Mouse (Mus musculus) naive thymus-derived CD4-positive, alpha-beta T cell, adult 2 months (primary cell): ENCODE results near the gene Slc7a10.
"Not testable (repeated sequence)": the region's sequence is repeated elsewhere in the genome, so short reads cannot be mapped to it uniquely, and the experiment has no call there.

Experiments
- DNase-seq: peaks from one replicate; pipeline ENCODE4 v3.0.0-alpha.2; 2011; ENCODE audit warnings: low read depth

Gene Slc7a10

GRCm38 (mm10) chr7:35175533-35175932 lies 10.7 kb upstream of the Slc7a10 start:
- DNase-seq: no peak

- DNase-seq: peak; percentile 12
Observed at GRCm38 (mm10) chr7:35176412-35177381, 9.5 kb upstream of the Slc7a10 start.

GRCm38 (mm10) chr7:35184833-35185724 lies 1.1 kb upstream of the Slc7a10 start:
- no peak for DNase-seq

- DNase-seq: no peak
Observed at GRCm38 (mm10) chr7:35189699-35190098, 3.5 kb downstream of the Slc7a10 start.

- DNase-seq: no peak
Observed at GRCm38 (mm10) chr7:35191276-35191675, 5.1 kb downstream of the Slc7a10 start.

- DNase-seq: no peak
Observed at GRCm38 (mm10) chr7:35197022-35197421, 10.8 kb downstream of the Slc7a10 start.

GRCm38 (mm10) chr7:35198981-35199754 lies 13.0 kb downstream of the Slc7a10 start:
- DNase-seq: no peak

GRCm38 (mm10) chr7:35199755-35200154 lies 13.6 kb downstream of the Slc7a10 start:
- DNase-seq: no peak

GRCm38 (mm10) chr7:35211791-35212190 lies 25.6 kb downstream of the Slc7a10 start:
- no peak for DNase-seq

GRCm38 (mm10) chr7:35214442-35215222 lies 28.4 kb downstream of the Slc7a10 start:
- DNase-seq: no peak

- no peak for DNase-seq
Observed at GRCm38 (mm10) chr7:35215225-35215624, 29.0 kb downstream of the Slc7a10 start, which contains the start of gene Lrp3. Gene Lrp3 (minus strand): TSS chr7:35215498.

- DNase-seq: no peak
Observed at GRCm38 (mm10) chr7:35215731-35216130, 29.5 kb downstream of the Slc7a10 start.

GRCm38 (mm10) chr7:35220694-35221365 lies 34.6 kb downstream of the Slc7a10 start:
- DNase-seq: no peak

GRCm38 (mm10) chr7:35230333-35230732 lies 44.1 kb downstream of the Slc7a10 start:
- peak; percentile 46 for DNase-seq

GRCm38 (mm10) chr7:35232796-35233455 lies 46.7 kb downstream of the Slc7a10 start:
- no peak for DNase-seq

- DNase-seq: no peak
Observed at GRCm38 (mm10) chr7:35233861-35234260, 47.7 kb downstream of the Slc7a10 start.

GRCm38 (mm10) chr7:35234361-35235245 lies 48.4 kb downstream of the Slc7a10 start:
- peak; percentile 99 for DNase-seq

GRCm38 (mm10) chr7:35235308-35235707 lies 49.1 kb downstream of the Slc7a10 start:
- DNase-seq: peak; percentile 86

- not testable (repeated sequence) for DNase-seq
Observed at GRCm38 (mm10) chr7:35237935-35238334, 51.8 kb downstream of the Slc7a10 start.
